Mouse (Mus musculus): ENCODE results near the gene Mdfic. TPM values are rescaled to one million over a fixed set of nuclear protein-coding genes. Genes with fewer than 3 reads are reported as not detected.
"Not testable (repeated sequence)": the region's sequence is repeated elsewhere in the genome, so short reads cannot be mapped to it uniquely, and the experiment has no call there.

Mdfic gene
- 10 to 100 TPM; 27.2 to 28.9 TPM for total RNA-seq (2021)
- long read RNA-seq, experiment 1, transcript Mdfic-202 (4 exons, 1,871 nt), result minor isoform, 5 of 33 reads
- long read RNA-seq, experiment 1, transcript Mdfic-207 (5 exons, 3,431 nt), result major isoform, 17 of 33 reads
- long read RNA-seq, experiment 1, partial matches to known transcripts, result 3 of 33 reads
- long read RNA-seq, experiment 1, other reads (novel, unspliced or antisense), result 6 of 33 reads
- long read RNA-seq, experiment 2, transcript Mdfic-207 (5 exons, 3,431 nt), result major isoform, 14 of 24 reads
- long read RNA-seq, experiment 2, transcript Mdfic-202 (4 exons, 1,871 nt), result minor isoform, 5 of 24 reads
- long read RNA-seq, experiment 2, partial matches to known transcripts, result 1 of 24 reads
- long read RNA-seq, experiment 2, other reads (novel, unspliced or antisense), result 4 of 24 reads

- DNase-seq (ENCODE audit: low spot score in 2 of 2), result peak; percentile 58 to 75
These were observed at the start of gene Mdfic for GRCm38 (mm10) chr6:15720461-15720817. TSS of gene Mdfic (plus strand) at chr6:15720661.

- no peak for DNase-seq (ENCODE audit: low spot score in 2 of 2)
These were observed 49.1 kb upstream of the Mdfic start for GRCm38 (mm10) chr6:15671364-15671763.

- DNase-seq (ENCODE audit: low spot score in 2 of 2), result no peak
These were observed 10.4 kb upstream of the Mdfic start for GRCm38 (mm10) chr6:15710080-15710479.

- no peak for DNase-seq (ENCODE audit: low spot score in 2 of 2)
These were observed 9.8 kb upstream of the Mdfic start for GRCm38 (mm10) chr6:15710706-15711105.

- DNase-seq (ENCODE audit: low spot score in 2 of 2), result no peak
These were observed 7.5 kb upstream of the Mdfic start for GRCm38 (mm10) chr6:15712860-15713385.

- not testable (repeated sequence) for DNase-seq (ENCODE audit: low spot score in 2 of 2)
These were observed 6.4 kb upstream of the Mdfic start for GRCm38 (mm10) chr6:15714036-15714435.

- DNase-seq (ENCODE audit: low spot score in 2 of 2), result no peak
These were observed 5.2 kb upstream of the Mdfic start for GRCm38 (mm10) chr6:15714996-15715844.

GRCm38 (mm10) chr6:15719919-15720318 is 542 bp upstream of the Mdfic start:
- no peak for DNase-seq (ENCODE audit: low spot score in 2 of 2)

- peak; percentile 39 to 75 for DNase-seq (ENCODE audit: low spot score in 2 of 2)
These were observed 606 bp downstream of the Mdfic start for GRCm38 (mm10) chr6:15720818-15721715.

- DNase-seq (ENCODE audit: low spot score in 2 of 2), result no peak
These were observed 1.2 kb downstream of the Mdfic start for GRCm38 (mm10) chr6:15721716-15722031.

- DNase-seq (ENCODE audit: low spot score in 2 of 2), result not testable (repeated sequence)
These were observed 2.2 kb downstream of the Mdfic start for GRCm38 (mm10) chr6:15722631-15723030.

GRCm38 (mm10) chr6:15724304-15724703 is 3.8 kb downstream of the Mdfic start:
- DNase-seq (ENCODE audit: low spot score in 2 of 2), result no peak

GRCm38 (mm10) chr6:15726422-15726821 is 6.0 kb downstream of the Mdfic start:
- DNase-seq (ENCODE audit: low spot score in 2 of 2), result no peak

GRCm38 (mm10) chr6:15727681-15728410 is 7.4 kb downstream of the Mdfic start:
- peak in 1 of 2 experiments; percentile 45 for DNase-seq (ENCODE audit: low spot score in 2 of 2)

GRCm38 (mm10) chr6:15728844-15729577 is 8.6 kb downstream of the Mdfic start:
- no peak for DNase-seq (ENCODE audit: low spot score in 2 of 2)

GRCm38 (mm10) chr6:15730258-15730657 is 9.8 kb downstream of the Mdfic start:
- DNase-seq (ENCODE audit: low spot score in 2 of 2), result no peak

GRCm38 (mm10) chr6:15730666-15731065 is 10.2 kb downstream of the Mdfic start:
- DNase-seq (ENCODE audit: low spot score in 2 of 2), result no peak

GRCm38 (mm10) chr6:15731452-15731851 is 11.0 kb downstream of the Mdfic start:
- no peak for DNase-seq (ENCODE audit: low spot score in 2 of 2)

GRCm38 (mm10) chr6:15737312-15737911 is 17.0 kb downstream of the Mdfic start:
- DNase-seq (ENCODE audit: low spot score in 2 of 2), result no peak

Data from gastrocnemius, postnatal 4 days (tissue).